Mouse (Mus musculus): ENCODE measurements around the gene Hhatl. TPM values are rescaled to one million over a fixed set of nuclear protein-coding genes. Genes with fewer than 3 reads are reported as not detected.

Gene Hhatl
- polyA plus RNA-seq, 1 experiment, result not detected

DNA sequence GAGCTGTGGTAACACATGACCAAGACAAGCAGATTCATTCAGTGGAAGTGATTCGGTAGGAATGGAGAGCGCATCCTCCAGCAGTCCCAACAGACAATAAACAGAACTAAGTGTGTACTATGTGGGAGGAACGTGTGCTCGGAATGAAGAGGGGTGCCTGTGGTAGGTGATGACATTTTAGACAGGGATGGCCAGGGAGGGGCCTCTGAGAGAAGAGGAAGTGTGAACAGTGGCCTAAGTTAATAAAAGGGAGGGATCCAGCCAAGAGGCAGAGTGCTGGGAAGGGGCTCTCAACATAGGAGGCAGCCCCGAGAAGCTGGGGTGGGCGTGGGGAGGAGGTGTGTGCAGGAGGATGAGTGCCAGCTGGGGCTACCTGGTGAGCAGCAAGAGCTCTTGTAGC is 36.0 kb upstream of the Hhatl start:
- H3K4me1 ChIP-seq (ENCODE audit: control insufficient read depth, insufficient read depth, low read length), result peaks cover 19% of the 10 kb centered on the region
- H3K4me3 ChIP-seq (ENCODE audit: insufficient read depth, low read depth, low read length), result no peak overlapping the region
- WGBS, result 65% methylated on average over 6 of the region's 6 CpGs
- no peak overlapping the region for H3K27ac ChIP-seq (ENCODE audit: insufficient read depth, low read depth, low read length)
- TF ChIP-seq CTCF (IDR thresholded peaks at IDR 0.05; ENCODE audit: insufficient read depth, low read depth, low read length) (no peak), POLR2A (IDR thresholded peaks at IDR 0.05; ENCODE audit: insufficient read depth, low read depth, low read length) (no peak)

DNA sequence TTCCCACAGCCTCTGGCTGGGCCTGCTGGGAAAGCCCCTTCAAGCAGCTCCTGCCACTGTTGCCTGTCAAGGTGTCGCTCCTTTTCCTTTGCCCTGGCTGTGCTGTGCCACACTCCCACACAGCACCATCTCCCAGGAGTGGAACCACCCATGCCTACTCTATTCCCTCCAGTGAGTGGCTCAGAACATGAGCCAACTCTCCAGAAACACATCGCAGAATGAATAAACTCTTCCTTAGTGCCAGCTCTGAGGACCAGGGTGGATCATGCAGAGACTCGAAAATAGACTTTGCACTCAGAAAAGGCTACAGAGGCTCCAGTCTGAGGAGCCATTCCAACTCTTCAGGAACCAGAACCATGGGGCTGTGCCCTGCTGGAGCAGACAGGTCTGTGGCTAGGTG is 34.0 kb upstream of the Hhatl start:
- Histone ChIP-seq H3K4me3 (ENCODE audit: insufficient read depth, low read depth, low read length) (no peak overlapping the region), H3K27ac (ENCODE audit: insufficient read depth, low read depth, low read length) (no peak overlapping the region), H3K4me1 (ENCODE audit: control insufficient read depth, insufficient read depth, low read length) (peaks cover 25% of the 10 kb centered on the region)
- WGBS, result 48% methylated on average over 3 of the region's 3 CpGs
- TF ChIP-seq CTCF (IDR thresholded peaks at IDR 0.05; ENCODE audit: insufficient read depth, low read depth, low read length) (no peak), POLR2A (IDR thresholded peaks at IDR 0.05; ENCODE audit: insufficient read depth, low read depth, low read length) (no peak)

DNA sequence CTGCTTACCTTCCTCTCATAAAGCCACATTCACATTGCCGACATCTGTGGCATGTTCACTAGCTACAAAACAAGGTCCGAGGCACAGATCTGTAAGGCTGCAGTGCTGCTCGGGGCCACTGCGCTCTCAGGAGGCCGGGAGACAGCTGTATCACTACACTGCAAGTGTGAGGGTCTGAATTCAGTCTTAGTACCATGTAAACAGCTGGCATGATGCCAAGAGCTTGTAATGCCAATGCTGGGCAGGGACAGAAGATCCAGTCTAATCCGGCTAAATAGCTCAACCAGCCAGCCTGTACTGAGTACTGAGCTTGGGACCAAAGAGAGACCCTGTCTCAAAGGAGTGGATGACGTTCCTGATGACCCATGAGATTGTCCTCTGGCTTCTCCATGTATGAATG is 31.7 kb upstream of the Hhatl start:
- H3K4me1 ChIP-seq (ENCODE audit: control insufficient read depth, insufficient read depth, low read length), result peaks cover 33% of the 10 kb centered on the region
- no peak overlapping the region for H3K4me3 ChIP-seq (ENCODE audit: insufficient read depth, low read depth, low read length)
- TF ChIP-seq POLR2A (IDR thresholded peaks at IDR 0.05; ENCODE audit: insufficient read depth, low read depth, low read length) (no peak), CTCF (IDR thresholded peaks at IDR 0.05; ENCODE audit: insufficient read depth, low read depth, low read length) (no peak)
- WGBS, result 65% methylated on average over 7 of the region's 7 CpGs
- no peak overlapping the region for H3K27ac ChIP-seq (ENCODE audit: insufficient read depth, low read depth, low read length)

DNA sequence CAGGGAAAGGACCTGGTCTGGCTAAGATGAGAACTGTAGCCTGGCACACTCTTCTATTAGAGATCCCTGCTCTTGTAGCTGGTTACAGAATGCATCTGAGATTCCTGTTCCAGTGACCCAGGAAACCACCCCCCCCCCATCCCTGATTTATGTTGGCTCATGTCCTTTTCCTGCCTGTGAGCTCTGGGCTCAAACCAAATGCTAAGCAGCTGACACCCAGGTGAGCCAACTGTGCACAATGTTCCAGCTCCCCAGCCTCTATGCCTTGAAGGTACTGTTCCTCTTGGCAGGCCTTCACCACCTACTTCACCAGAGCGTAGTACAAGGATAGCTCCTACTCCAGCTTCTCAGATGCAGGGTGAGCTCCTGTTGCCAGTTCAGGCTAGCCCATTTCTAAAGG is 30.7 kb upstream of the Hhatl start:
- TF ChIP-seq CTCF (IDR thresholded peaks at IDR 0.05; ENCODE audit: insufficient read depth, low read depth, low read length) (no peak), POLR2A (IDR thresholded peaks at IDR 0.05; ENCODE audit: insufficient read depth, low read depth, low read length) (no peak)
- Histone ChIP-seq H3K27ac (ENCODE audit: insufficient read depth, low read depth, low read length) (no peak overlapping the region), H3K4me3 (ENCODE audit: insufficient read depth, low read depth, low read length) (no peak overlapping the region), H3K4me1 (ENCODE audit: control insufficient read depth, insufficient read depth, low read length) (peaks cover 33% of the 10 kb centered on the region)
- 85% methylated on average over 1 of the region's 1 CpGs for WGBS

DNA sequence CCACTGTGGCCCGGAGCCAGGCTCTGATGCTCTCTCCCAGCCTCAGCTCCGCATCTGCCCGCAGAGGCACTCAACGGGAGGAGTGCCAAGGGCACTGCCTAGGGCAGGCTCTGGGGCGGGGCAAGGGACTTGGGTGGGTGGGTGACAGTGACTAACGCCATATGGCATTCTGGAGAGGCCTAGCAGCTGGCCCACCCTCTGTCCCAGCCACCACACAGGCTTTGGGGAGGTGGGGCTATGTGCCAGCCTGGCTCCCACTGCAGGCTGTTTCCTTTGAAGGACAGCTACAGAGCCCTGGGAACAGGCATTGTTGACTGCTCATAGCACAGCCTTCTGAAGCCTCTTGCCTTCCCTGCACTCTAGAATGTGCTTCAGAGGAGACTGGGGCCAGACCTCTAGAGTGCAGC is 30.3 kb upstream of the Hhatl start:
- H3K4me3 ChIP-seq (ENCODE audit: insufficient read depth, low read depth, low read length), result no peak overlapping the region
- TF ChIP-seq CTCF (IDR thresholded peaks at IDR 0.05; ENCODE audit: insufficient read depth, low read depth, low read length) (no peak), POLR2A (IDR thresholded peaks at IDR 0.05; ENCODE audit: insufficient read depth, low read depth, low read length) (no peak)
- no peak overlapping the region for H3K27ac ChIP-seq (ENCODE audit: insufficient read depth, low read depth, low read length)
- H3K4me1 ChIP-seq (ENCODE audit: control insufficient read depth, insufficient read depth, low read length), result peaks cover 33% of the 10 kb centered on the region
- WGBS, result 40% methylated on average over 6 of the region's 6 CpGs

DNA sequence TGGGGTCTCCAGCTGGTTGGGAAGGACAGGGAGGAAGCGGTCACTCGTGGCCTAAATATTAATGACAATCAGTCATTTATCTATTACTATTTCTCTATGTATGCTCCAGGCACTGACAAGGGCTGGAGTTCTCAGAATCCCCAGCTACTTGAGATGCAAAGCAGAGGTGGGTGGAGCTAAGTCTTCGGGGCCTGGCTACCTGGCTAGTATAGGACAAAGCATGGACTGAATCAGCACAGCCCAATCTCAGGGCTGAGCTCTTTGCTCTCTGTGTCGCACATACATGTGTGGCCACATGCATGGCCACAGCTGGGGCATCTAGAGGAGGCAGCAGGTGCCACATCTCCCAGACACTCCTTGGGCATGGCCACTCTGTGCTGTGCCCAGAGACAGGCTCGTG is 28.5 kb upstream of the Hhatl start:
- WGBS, result 86% methylated on average over 5 of the region's 5 CpGs
- H3K4me1 ChIP-seq (ENCODE audit: control insufficient read depth, insufficient read depth, low read length), result peaks cover 20% of the 10 kb centered on the region
- H3K4me3 ChIP-seq (ENCODE audit: insufficient read depth, low read depth, low read length), result no peak overlapping the region
- TF ChIP-seq POLR2A (IDR thresholded peaks at IDR 0.05; ENCODE audit: insufficient read depth, low read depth, low read length) (no peak), CTCF (IDR thresholded peaks at IDR 0.05; ENCODE audit: insufficient read depth, low read depth, low read length) (no peak)
- no peak overlapping the region for H3K27ac ChIP-seq (ENCODE audit: insufficient read depth, low read depth, low read length)

DNA sequence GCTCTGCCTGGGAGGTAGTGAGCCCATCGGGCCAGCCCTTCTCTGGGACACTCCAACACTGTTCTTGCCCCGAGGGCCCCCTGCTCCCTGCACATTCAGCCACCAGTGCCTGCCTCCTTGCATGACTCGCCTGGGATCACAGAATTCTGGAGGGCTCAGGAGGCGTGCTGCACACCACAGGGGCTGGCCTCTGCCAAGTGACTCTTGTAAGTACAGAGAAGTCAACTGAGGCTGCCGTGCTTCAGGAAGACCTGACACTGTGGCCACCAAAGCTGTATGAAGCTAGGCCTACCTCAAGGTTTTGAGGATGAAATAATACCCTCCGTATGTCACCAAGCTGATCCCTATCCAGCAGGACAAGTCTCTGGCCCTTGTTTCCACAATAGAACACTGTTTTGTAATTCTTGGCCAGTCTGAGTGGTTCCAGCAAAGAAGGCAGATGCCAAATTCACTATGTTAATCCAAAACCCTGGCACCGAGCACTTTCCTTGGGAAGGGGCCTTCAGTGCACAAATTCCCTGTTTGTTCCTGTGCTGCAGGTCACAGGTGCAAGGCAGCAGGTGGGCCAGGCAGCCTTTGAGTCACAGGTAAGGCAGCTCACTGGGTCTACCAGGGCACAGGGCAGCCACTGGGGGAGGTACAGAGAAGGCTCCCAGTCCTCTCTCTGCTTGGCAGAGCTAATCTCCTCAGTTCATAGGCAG is 27.6 kb upstream of the Hhatl start:
- 47% methylated on average over 7 of the region's 7 CpGs for WGBS
- peaks cover 20% of the 10 kb centered on the region for H3K4me1 ChIP-seq (ENCODE audit: control insufficient read depth, insufficient read depth, low read length)
- no peak for TF ChIP-seq CTCF (IDR thresholded peaks at IDR 0.05; ENCODE audit: insufficient read depth, low read depth, low read length)
- TF ChIP-seq POLR2A (IDR thresholded peaks at IDR 0.05; ENCODE audit: insufficient read depth, low read depth, low read length), result no peak
- H3K4me3 ChIP-seq (ENCODE audit: insufficient read depth, low read depth, low read length), result no peak overlapping the region
- peak overlapping the region; percentile 70 for H3K27ac ChIP-seq (ENCODE audit: insufficient read depth, low read depth, low read length)

DNA sequence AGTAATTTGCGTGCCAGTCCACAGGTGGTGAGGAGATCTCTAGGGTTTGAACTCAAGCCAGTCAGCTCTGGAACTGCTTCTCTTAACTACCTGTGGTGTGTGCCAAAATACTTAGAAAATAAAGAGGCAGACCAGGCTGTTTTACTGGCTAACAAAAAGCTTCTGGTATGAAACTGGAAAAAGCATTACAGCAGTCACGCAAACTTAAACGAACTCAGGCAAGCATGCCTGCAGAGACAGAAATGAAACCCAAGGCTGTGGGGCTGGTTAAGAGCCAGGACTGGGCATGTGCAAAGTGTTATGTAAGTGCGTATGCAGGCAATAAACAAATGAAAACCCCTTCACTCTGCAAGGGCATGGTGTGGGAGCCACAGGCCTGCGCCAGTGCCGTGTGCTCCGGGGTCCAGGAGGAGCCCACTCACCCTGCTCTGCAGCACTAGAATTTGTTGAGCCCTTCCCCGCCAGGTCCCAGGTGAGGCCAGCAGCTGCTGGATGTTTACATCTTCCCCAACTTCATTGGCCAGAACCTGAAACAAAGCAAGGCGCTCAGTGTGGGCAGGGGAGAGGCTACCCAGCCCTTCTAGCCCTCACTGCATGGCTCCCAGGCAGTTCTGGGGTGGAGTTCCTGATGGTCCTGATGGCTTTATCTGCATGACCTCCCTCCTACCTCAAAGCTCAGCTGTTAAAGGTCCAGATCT is 26.9 kb upstream of the Hhatl start:
- Histone ChIP-seq H3K4me1 (ENCODE audit: control insufficient read depth, insufficient read depth, low read length) (peaks cover 20% of the 10 kb centered on the region), H3K4me3 (ENCODE audit: insufficient read depth, low read depth, low read length) (no peak overlapping the region), H3K27ac (ENCODE audit: insufficient read depth, low read depth, low read length) (peak overlapping the region; percentile 70)
- TF ChIP-seq POLR2A (IDR thresholded peaks at IDR 0.05; ENCODE audit: insufficient read depth, low read depth, low read length) (no peak), CTCF (IDR thresholded peaks at IDR 0.05; ENCODE audit: insufficient read depth, low read depth, low read length) (no peak)
- WGBS, result 70% methylated on average over 9 of the region's 9 CpGs

DNA sequence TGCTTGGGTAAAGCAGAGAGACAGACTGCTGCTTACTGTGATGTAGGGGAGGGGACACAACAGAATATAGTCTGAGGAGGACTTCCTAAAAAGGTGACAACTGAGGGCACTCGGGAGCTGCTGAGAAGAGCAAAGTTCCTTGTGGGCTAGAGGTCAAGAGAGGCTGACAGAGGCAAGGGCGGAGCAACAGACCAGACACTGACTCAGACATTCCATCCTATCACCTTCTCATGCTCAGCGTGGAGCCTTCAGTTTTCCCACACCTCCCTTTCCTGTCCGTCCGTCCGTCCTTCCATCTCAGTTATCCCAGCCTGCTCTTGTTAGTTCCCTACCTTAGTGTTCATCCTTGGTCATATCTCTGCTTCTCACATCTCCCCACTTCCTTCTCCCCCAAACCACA is 22.9 kb upstream of the Hhatl start:
- WGBS, result 76% methylated on average over 6 of the region's 6 CpGs
- H3K27ac ChIP-seq (ENCODE audit: insufficient read depth, low read depth, low read length), result no peak overlapping the region
- no peak for TF ChIP-seq CTCF (IDR thresholded peaks at IDR 0.05; ENCODE audit: insufficient read depth, low read depth, low read length)
- TF ChIP-seq POLR2A (IDR thresholded peaks at IDR 0.05; ENCODE audit: insufficient read depth, low read depth, low read length), result no peak
- H3K4me3 ChIP-seq (ENCODE audit: insufficient read depth, low read depth, low read length), result no peak overlapping the region
- peaks cover 20% of the 10 kb centered on the region for H3K4me1 ChIP-seq (ENCODE audit: control insufficient read depth, insufficient read depth, low read length)
